Mouse (Mus musculus) liver, embryonic 12.5 days (tissue): ENCODE measurements around the gene Clec12a. TPM values are rescaled to one million over a fixed set of nuclear protein-coding genes. Genes with fewer than 3 reads are reported as not detected.

Experiments used
- ATAC-seq: fragments of 200-750 bp; cut with Nextera tagmentation; 2 replicates; pipeline ENCODE4 v1.8.0; 2017; ENCODE audit warnings: moderate number of reproducible peaks, mild to moderate bottlenecking, moderate library complexity
- H3K27ac ChIP-seq: fragments of 300-500 bp; sonication (generic); 2 replicates; pipeline ENCODE4 v1.5.1; 2016; ENCODE audit warnings: mild to moderate bottlenecking
- H3K27me3 ChIP-seq: fragments of 300-500 bp; sonication (generic); replicated peaks from 2 replicates; pipeline ENCODE4 v1.6.1; 2016; ENCODE audit warnings: mild to moderate bottlenecking, moderate library complexity
- H3K36me3 ChIP-seq: fragments of 300-500 bp; sonication (generic); 2 replicates; pipeline ENCODE4 v1.6.1; 2016; ENCODE audit warnings: mild to moderate bottlenecking, moderate library complexity
- H3K4me1 ChIP-seq: fragments of 300-500 bp; sonication (generic); 2 replicates; pipeline ENCODE4 v1.6.1; 2016
- H3K4me2 ChIP-seq: fragments of 300-500 bp; sonication (generic); 2 replicates; pipeline ENCODE4 v1.6.1; 2016; ENCODE audit warnings: mild to moderate bottlenecking, moderate library complexity
- H3K4me3 ChIP-seq: fragments of 300-500 bp; sonication (generic); 2 replicates; pipeline ENCODE4 v1.5.1; 2016; ENCODE audit warnings: mild to moderate bottlenecking, moderate library complexity
- H3K9ac ChIP-seq: fragments of 300-500 bp; sonication (generic); 2 replicates; pipeline ENCODE4 v1.6.1; 2016; ENCODE audit warnings: mild to moderate bottlenecking, moderate library complexity
- H3K9me3 ChIP-seq: fragments of 300-500 bp; sonication (generic); replicated peaks from 2 replicates; pipeline ENCODE4 v1.6.1; 2016; ENCODE audit warnings: mild to moderate bottlenecking, moderate library complexity
- WGBS: fragments of 180-500 bp; shearing (Covaris S2); methylation state at CpG from one replicate; pipeline ENCODE4 v1.1.7; 2016; ENCODE audit not compliant: insufficient replicate concordance; 5-methylcytosine and 5-hydroxymethylcytosine counted together
- polyA plus RNA-seq: library from polyadenylated mRNA; unstranded; fragments of >200 nt; fragmentation: Nextera tagmentation; extraction: Ambion mirVana; gene quantifications from 2 replicates; pipeline ENCODE4 v1.2.1, GENCODE M21; 2016

Clec12a gene
- polyA plus RNA-seq, 1 experiment from 2014 or later, result 2.7 TPM

GRCm38 (mm10) chr6:129344408-129344807, 1.9 kb downstream of the Clec12a start:
- ATAC-seq, result no peak
- H3K4me1 ChIP-seq, result no peaks in the 10 kb centered on the region
- H3K9ac ChIP-seq, result no peak overlapping the region
- no peak overlapping the region for H3K4me2 ChIP-seq
- no peaks in the 10 kb centered on the region for H3K36me3 ChIP-seq
- H3K27me3 ChIP-seq, result no peaks in the 10 kb centered on the region
- H3K4me3 ChIP-seq, result no peak overlapping the region
- 0 out of 2 replicates have a peak, but pooled peaks cover 8% of the 10 kb centered on the region for H3K9me3 ChIP-seq
- H3K27ac ChIP-seq, result no peak overlapping the region
- WGBS, result 33% methylated on average over 3 of the region's 3 CpGs

- H3K4me1 ChIP-seq, result no peaks in the 10 kb centered on the region
- H3K27ac ChIP-seq, result no peak overlapping the region
- no peak overlapping the region for H3K4me2 ChIP-seq
- H3K9ac ChIP-seq, result no peak overlapping the region
- WGBS, result 27% methylated on average over 4 of the region's 4 CpGs
- 0 out of 2 replicates have a peak, but pooled peaks cover 8% of the 10 kb centered on the region for H3K9me3 ChIP-seq
- peak; percentile 68 for ATAC-seq
- H3K27me3 ChIP-seq, result no peaks in the 10 kb centered on the region
- H3K36me3 ChIP-seq, result no peaks in the 10 kb centered on the region
- H3K4me3 ChIP-seq, result no peak overlapping the region
Observed at GRCm38 (mm10) chr6:129349524-129350352, 7.2 kb downstream of the Clec12a start.

GRCm38 (mm10) chr6:129351091-129351490, 8.6 kb downstream of the Clec12a start:
- Histone ChIP-seq H3K4me3 (no peak overlapping the region), H3K36me3 (no peaks in the 10 kb centered on the region), H3K27me3 (no peaks in the 10 kb centered on the region), H3K4me2 (no peak overlapping the region), H3K9ac (no peak overlapping the region), H3K4me1 (no peaks in the 10 kb centered on the region), H3K9me3 (0 out of 2 replicates have a peak, but pooled peaks cover 8% of the 10 kb centered on the region), H3K27ac (no peak overlapping the region)
- ATAC-seq, result no peak
- WGBS, result 64% methylated on average over 3 of the region's 3 CpGs

DNA sequence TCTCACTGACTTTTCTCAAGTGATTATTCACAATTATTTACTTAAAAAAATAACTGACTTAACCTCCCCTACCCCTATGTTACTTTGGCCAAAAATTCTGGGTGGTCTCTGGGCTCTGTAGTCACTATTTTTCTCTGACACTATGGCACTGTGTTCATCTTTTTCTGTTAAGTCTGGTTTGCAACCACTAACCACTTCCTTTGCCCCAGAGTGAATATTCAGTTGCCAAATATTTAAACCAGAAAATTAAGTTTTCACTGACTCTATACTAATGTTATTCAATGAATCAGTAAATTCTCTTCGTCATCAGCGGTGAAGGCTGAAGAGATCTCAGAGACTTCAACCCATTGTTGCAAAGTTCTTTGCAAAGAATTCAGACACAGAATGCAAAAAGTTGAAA, 13.3 kb downstream of the Clec12a start:
- no peak overlapping the region for H3K27ac ChIP-seq
- no peak overlapping the region for H3K4me2 ChIP-seq
- 92% methylated on average over 2 of the region's 2 CpGs for WGBS
- ATAC-seq, result no peak
- no peak overlapping the region for H3K4me3 ChIP-seq
- no peak overlapping the region for H3K9ac ChIP-seq
- H3K4me1 ChIP-seq, result no peaks in the 10 kb centered on the region
- no peaks in the 10 kb centered on the region for H3K27me3 ChIP-seq
- H3K9me3 ChIP-seq, result no peaks in the 10 kb centered on the region
- H3K36me3 ChIP-seq, result no peaks in the 10 kb centered on the region

GRCm38 (mm10) chr6:129356430-129356829, 13.9 kb downstream of the Clec12a start:
- H3K9me3 ChIP-seq, result no peaks in the 10 kb centered on the region
- H3K9ac ChIP-seq, result no peak overlapping the region
- H3K36me3 ChIP-seq, result no peaks in the 10 kb centered on the region
- H3K4me1 ChIP-seq, result no peaks in the 10 kb centered on the region
- ATAC-seq, result no peak
- no peak overlapping the region for H3K27ac ChIP-seq
- no peaks in the 10 kb centered on the region for H3K27me3 ChIP-seq
- no peak overlapping the region for H3K4me3 ChIP-seq
- H3K4me2 ChIP-seq, result no peak overlapping the region

GRCm38 (mm10) chr6:129359515-129359914, 17.0 kb downstream of the Clec12a start:
- 77% methylated on average over 2 of the region's 2 CpGs for WGBS
- Histone ChIP-seq H3K4me2 (no peak overlapping the region), H3K4me3 (no peak overlapping the region), H3K9me3 (no peaks in the 10 kb centered on the region), H3K27me3 (no peaks in the 10 kb centered on the region), H3K9ac (no peak overlapping the region), H3K4me1 (no peaks in the 10 kb centered on the region), H3K36me3 (no peaks in the 10 kb centered on the region), H3K27ac (no peak overlapping the region)
- ATAC-seq, result no peak

- 32% methylated on average over 1 of the region's 1 CpGs for WGBS
- H3K4me3 ChIP-seq, result no peak overlapping the region
Observed at GRCm38 (mm10) chr6:129363942-129364341, 21.5 kb downstream of the Clec12a start.

DNA sequence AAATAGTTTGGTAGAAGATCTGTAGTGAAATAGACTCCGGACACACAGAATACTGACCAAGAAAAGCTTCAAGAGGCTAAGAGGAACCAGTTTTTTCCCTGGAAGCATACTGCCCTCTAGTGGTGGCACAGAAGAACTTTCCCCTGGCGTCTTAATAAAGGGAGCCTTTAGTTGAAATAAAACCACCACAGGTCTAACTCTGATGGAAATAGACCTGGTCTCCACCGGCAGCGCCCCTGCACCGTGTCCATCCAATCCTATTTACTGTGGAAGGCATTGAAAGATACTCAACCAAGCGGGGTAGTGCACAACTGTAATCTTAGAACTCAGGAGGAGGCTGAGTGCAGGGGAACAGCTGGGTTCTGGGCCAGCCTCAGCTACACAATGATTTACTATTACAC, 23.5 kb downstream of the Clec12a start:
- no peak overlapping the region for H3K4me2 ChIP-seq
- no peak overlapping the region for H3K9ac ChIP-seq
- H3K4me1 ChIP-seq, result no peaks in the 10 kb centered on the region
- 17% methylated on average over 6 of the region's 6 CpGs for WGBS
- H3K9me3 ChIP-seq, result no peaks in the 10 kb centered on the region
- H3K27ac ChIP-seq, result no peak overlapping the region
- H3K27me3 ChIP-seq, result no peaks in the 10 kb centered on the region
- ATAC-seq, result peak; percentile 46; the same call in 1 of the 2 replicates
- no peaks in the 10 kb centered on the region for H3K36me3 ChIP-seq
- H3K4me3 ChIP-seq, result no peak overlapping the region

More at GRCm38 (mm10) chr6:129363942-129364341, 21.5 kb downstream of the Clec12a start:
- Histone ChIP-seq H3K9me3 (no peaks in the 10 kb centered on the region), H3K9ac (no peak overlapping the region), H3K36me3 (no peaks in the 10 kb centered on the region), H3K27me3 (no peaks in the 10 kb centered on the region), H3K4me2 (no peak overlapping the region), H3K4me1 (no peaks in the 10 kb centered on the region), H3K27ac (no peak overlapping the region)
- ATAC-seq, result no peak

DNA sequence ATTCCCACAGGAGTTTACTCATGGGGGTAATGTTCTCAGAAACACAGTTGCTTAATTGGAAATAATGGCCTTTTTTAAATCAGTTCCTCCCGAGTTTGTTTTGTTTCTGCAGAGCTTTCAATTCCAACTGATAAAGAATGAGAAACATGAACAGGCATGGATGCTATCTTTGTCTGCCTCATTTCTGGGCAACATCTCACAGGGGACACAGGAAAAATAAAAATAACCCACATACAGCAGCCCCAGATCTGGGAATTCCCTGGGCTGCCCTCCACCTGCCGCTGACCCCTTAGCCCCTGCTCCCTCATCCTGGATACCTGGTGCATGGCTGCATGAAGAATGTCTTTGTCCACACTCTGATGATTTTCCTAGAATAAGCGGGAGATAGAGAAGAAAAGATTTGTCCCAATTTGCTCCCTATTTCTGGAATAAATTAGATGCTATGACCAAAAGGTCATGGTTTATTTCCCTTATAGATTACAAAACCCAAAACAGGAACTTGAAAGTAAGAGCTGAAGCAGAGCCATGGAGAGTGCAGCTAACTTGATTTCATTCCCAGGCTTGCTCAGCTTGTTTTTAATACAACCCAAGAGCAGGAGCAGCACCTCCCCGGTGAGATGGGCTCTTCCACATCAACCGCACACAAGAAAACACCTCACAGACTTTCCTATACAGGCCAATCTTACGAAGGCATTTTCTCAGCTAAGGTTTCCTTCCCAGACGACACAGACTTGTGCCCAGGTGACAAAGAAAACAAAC, 27.1 kb downstream of the Clec12a start:
- H3K4me1 ChIP-seq, result no peaks in the 10 kb centered on the region
- H3K27ac ChIP-seq, result no peak overlapping the region
- no peaks in the 10 kb centered on the region for H3K36me3 ChIP-seq
- no peak overlapping the region for H3K9ac ChIP-seq
- WGBS, result 61% methylated on average over 7 of the region's 7 CpGs
- no peaks in the 10 kb centered on the region for H3K9me3 ChIP-seq
- no peaks in the 10 kb centered on the region for H3K27me3 ChIP-seq
- H3K4me3 ChIP-seq, result no peak overlapping the region
- no peak overlapping the region for H3K4me2 ChIP-seq
- ATAC-seq, result no peak

DNA sequence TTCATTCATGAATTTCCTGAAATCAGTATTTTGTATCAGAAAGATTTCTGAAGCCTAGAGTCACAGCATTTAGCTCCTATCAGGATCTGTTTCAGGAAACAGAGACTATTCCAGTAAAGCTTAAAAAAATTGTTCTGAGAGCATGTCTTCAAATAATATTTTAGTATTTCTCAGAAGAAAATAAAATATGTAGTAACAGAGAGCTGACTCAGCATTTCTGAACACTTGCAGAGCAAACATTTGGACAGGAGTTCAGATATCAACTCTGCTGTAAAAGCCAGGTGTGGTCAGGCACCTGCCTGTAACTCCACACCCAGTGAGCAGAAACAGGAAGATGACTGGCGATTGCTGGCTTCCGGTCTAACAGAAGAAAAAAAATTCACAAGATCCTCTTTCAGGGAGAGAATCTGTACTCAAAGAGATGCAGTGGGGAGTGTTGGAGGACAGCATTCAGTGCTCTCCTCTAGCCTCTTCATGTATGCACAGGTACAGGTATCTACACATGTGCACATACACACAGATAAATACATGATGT, 32.5 kb downstream of the Clec12a start:
- Histone ChIP-seq H3K4me1 (no peaks in the 10 kb centered on the region), H3K9me3 (no peaks in the 10 kb centered on the region), H3K36me3 (no peaks in the 10 kb centered on the region), H3K27me3 (no peaks in the 10 kb centered on the region), H3K9ac (no peak overlapping the region), H3K4me3 (no peak overlapping the region), H3K4me2 (no peak overlapping the region), H3K27ac (no peak overlapping the region)
- ATAC-seq, result no peak
- WGBS, result 21% methylated on average over 2 of the region's 2 CpGs

DNA sequence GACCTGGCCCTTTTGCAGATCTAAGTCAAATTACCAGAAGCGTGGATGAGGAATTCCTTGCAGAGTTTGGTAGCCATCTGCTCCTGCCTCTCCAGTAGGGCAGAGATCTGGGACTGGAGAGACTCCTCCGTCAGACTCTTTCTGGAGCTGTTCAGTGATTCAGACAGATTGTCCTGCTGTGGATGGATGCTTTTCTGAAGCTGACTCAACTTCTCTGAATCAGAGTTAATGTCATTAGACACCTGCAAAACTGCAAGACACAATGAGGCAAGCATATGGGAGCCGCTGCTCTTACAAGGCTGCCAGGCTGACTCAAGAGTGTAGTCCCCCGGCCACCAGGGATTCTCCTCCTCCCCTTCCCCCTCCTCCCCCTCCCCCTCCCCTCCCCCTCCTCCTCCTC, 38.0 kb downstream of the Clec12a start:
- ATAC-seq, result no peak
- no peak overlapping the region for H3K9ac ChIP-seq
- H3K27me3 ChIP-seq, result no peaks in the 10 kb centered on the region
- no peaks in the 10 kb centered on the region for H3K36me3 ChIP-seq
- no peak overlapping the region for H3K4me3 ChIP-seq
- WGBS, result 71% methylated on average over 4 of the region's 4 CpGs
- H3K27ac ChIP-seq, result no peak overlapping the region
- no peaks in the 10 kb centered on the region for H3K9me3 ChIP-seq
- no peaks in the 10 kb centered on the region for H3K4me1 ChIP-seq
- H3K4me2 ChIP-seq, result no peak overlapping the region

GRCm38 (mm10) chr6:129381736-129382135, 39.2 kb downstream of the Clec12a start:
- Histone ChIP-seq H3K4me2 (no peak overlapping the region), H3K4me1 (no peaks in the 10 kb centered on the region), H3K27ac (no peak overlapping the region), H3K27me3 (no peaks in the 10 kb centered on the region), H3K4me3 (no peak overlapping the region), H3K36me3 (no peaks in the 10 kb centered on the region), H3K9me3 (no peaks in the 10 kb centered on the region), H3K9ac (no peak overlapping the region)
- WGBS, result 48% methylated on average over 1 of the region's 1 CpGs
- ATAC-seq, result no peak; the same call in 1 of the 2 replicates
